Mouse (Mus musculus): ENCODE results near the gene Cyth3.

The Cyth3 gene

GRCm38 (mm10) chr5:143615353-143615752 lies 6.9 kb upstream of the Cyth3 start:
- no peak for DNase-seq (ENCODE audit: low read depth in 2 of 2, low spot score in 2 of 2)

- DNase-seq (ENCODE audit: low read depth in 2 of 2, low spot score in 2 of 2), result no peak
Measured at GRCm38 (mm10) chr5:143616116-143616515, 6.1 kb upstream of the Cyth3 start.

GRCm38 (mm10) chr5:143616657-143617329 lies 5.5 kb upstream of the Cyth3 start:
- no peak for DNase-seq (ENCODE audit: low read depth in 2 of 2, low spot score in 2 of 2)

GRCm38 (mm10) chr5:143617487-143618209 lies 4.6 kb upstream of the Cyth3 start:
- DNase-seq (ENCODE audit: low read depth in 2 of 2, low spot score in 2 of 2), result no peak

GRCm38 (mm10) chr5:143618585-143618984 lies 3.7 kb upstream of the Cyth3 start:
- DNase-seq (ENCODE audit: low read depth in 2 of 2, low spot score in 2 of 2), result no peak

GRCm38 (mm10) chr5:143620196-143620595 lies 2.1 kb upstream of the Cyth3 start:
- DNase-seq (ENCODE audit: low read depth in 2 of 2, low spot score in 2 of 2), result no peak

GRCm38 (mm10) chr5:143620941-143621340 lies 1.3 kb upstream of the Cyth3 start:
- DNase-seq (ENCODE audit: low read depth in 2 of 2, low spot score in 2 of 2), result no peak

GRCm38 (mm10) chr5:143622623-143623150 lies 440 bp downstream of the Cyth3 start:
- no peak for DNase-seq (ENCODE audit: low read depth in 2 of 2, low spot score in 2 of 2)

GRCm38 (mm10) chr5:143623356-143624295 lies 1.4 kb downstream of the Cyth3 start:
- DNase-seq (ENCODE audit: low read depth in 2 of 2, low spot score in 2 of 2), result no peak

- DNase-seq (ENCODE audit: low read depth in 2 of 2, low spot score in 2 of 2), result no peak
Measured at GRCm38 (mm10) chr5:143624449-143624848, 2.2 kb downstream of the Cyth3 start.

- DNase-seq (ENCODE audit: low read depth in 2 of 2, low spot score in 2 of 2), result no peak
Measured at GRCm38 (mm10) chr5:143625497-143625896, 3.2 kb downstream of the Cyth3 start.

- DNase-seq (ENCODE audit: low read depth in 2 of 2, low spot score in 2 of 2), result no peak
Measured at GRCm38 (mm10) chr5:143625940-143626588, 3.8 kb downstream of the Cyth3 start.

- DNase-seq (ENCODE audit: low read depth in 2 of 2, low spot score in 2 of 2), result peak in 1 of 2 experiments; percentile 7
Measured at GRCm38 (mm10) chr5:143627507-143627906, 5.3 kb downstream of the Cyth3 start.

GRCm38 (mm10) chr5:143627926-143628325 lies 5.7 kb downstream of the Cyth3 start:
- DNase-seq (ENCODE audit: low read depth in 2 of 2, low spot score in 2 of 2), result no peak

GRCm38 (mm10) chr5:143629686-143630085 lies 7.4 kb downstream of the Cyth3 start:
- no peak for DNase-seq (ENCODE audit: low read depth in 2 of 2, low spot score in 2 of 2)

GRCm38 (mm10) chr5:143630214-143630613 lies 8.0 kb downstream of the Cyth3 start:
- DNase-seq (ENCODE audit: low read depth in 2 of 2, low spot score in 2 of 2), result peak in 1 of 2 experiments; percentile 42

- DNase-seq (ENCODE audit: low read depth in 2 of 2, low spot score in 2 of 2), result peak in 1 of 2 experiments; percentile 37
Measured at GRCm38 (mm10) chr5:143630738-143631137, 8.5 kb downstream of the Cyth3 start.

GRCm38 (mm10) chr5:143631559-143631958 lies 9.3 kb downstream of the Cyth3 start:
- DNase-seq (ENCODE audit: low read depth in 2 of 2, low spot score in 2 of 2), result no peak

GRCm38 (mm10) chr5:143632674-143633557 lies 10.7 kb downstream of the Cyth3 start:
- no peak for DNase-seq (ENCODE audit: low read depth in 2 of 2, low spot score in 2 of 2)

GRCm38 (mm10) chr5:143633558-143633871 lies 11.3 kb downstream of the Cyth3 start:
- no peak for DNase-seq (ENCODE audit: low read depth in 2 of 2, low spot score in 2 of 2)
